Mouse (Mus musculus): ENCODE results near the gene Supt20. TPM values are rescaled to one million over a fixed set of nuclear protein-coding genes. Genes with fewer than 3 reads are reported as not detected.
A peak's percentile ranks its signal among the peaks of the same experiment; 100 is the strongest.

Gene Supt20
- total RNA-seq (2014; fragmentation: Nextera tagmentation) (107 and 111 TPM in 2 replicates), total RNA-seq (2017) (53.4 and 83.3 TPM in 2 replicates)

- peak; percentile 98 for ATAC-seq (replicated peaks; ENCODE audit: low FRiP score, low TSS enrichment, poor library complexity, severe bottlenecking)
These were observed at the start of gene Supt20 for GRCm38 (mm10) chr3:54692202-54693055. Gene Supt20 (plus strand): TSS chr3:54692807.

DNA sequence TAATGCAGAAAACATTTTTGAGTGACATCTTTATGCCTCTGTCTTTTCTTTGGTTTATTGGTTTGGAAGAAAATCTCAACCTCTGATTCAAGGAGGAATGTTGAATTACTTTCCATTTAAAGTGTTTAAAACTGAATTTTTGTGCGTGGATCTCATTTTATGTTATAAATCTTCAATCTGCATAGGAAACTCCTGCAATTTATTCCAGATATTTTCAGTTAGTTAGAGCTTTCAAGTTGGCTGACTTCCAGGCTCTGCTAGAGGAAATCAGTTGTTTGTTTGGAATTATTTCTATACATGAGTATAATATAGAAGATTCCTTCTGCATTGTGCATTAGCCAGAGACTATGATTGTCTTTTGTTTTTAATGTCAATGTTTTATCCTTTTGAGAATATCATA is 49.8 kb upstream of the Supt20 start:
- ATAC-seq (replicated peaks; ENCODE audit: low FRiP score, low TSS enrichment, poor library complexity, severe bottlenecking) = no peak

DNA sequence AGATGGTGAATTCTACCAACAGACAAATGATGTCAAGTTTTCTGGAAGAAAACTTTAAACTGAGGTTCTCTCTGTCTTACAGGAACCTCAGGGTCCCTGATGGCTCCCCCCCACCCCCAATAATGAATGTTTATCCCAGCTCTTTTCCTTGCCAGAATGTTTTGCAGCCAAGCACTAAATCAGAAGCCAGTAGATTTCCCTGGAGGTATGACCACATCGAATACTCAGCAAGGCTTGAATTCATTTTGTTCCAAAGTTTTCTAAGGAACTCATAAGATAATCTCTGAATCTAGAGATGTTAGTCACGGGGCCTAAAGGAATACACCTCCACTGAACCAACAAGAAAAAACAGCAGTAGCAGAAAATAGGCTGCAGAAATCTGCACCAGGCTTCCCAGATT is 45.0 kb upstream of the Supt20 start:
- no peak for ATAC-seq (replicated peaks; ENCODE audit: low FRiP score, low TSS enrichment, poor library complexity, severe bottlenecking)

GRCm38 (mm10) chr3:54651576-54651975 is 41.0 kb upstream of the Supt20 start:
- ATAC-seq (replicated peaks; ENCODE audit: low FRiP score, low TSS enrichment, poor library complexity, severe bottlenecking) = no peak

DNA sequence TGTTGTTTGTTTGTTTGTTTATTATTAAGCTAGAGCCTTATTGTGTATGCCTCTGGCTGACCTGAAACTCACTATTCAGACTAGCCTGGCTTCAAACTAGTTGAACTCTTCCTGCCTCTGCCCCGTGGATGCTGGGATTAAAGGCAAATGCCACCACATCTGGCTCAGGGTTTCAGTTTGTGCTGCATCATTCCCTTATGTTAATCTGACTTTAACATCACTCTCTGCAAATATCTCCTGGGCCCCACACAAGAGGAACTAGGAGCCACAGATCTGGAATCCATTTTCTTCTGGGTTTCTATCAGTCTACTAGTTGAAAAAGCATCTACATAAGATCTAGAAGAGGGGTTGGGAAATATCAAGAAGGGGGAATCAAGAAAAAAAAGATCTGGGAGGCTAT is 38.4 kb upstream of the Supt20 start:
- ATAC-seq (replicated peaks; ENCODE audit: low FRiP score, low TSS enrichment, poor library complexity, severe bottlenecking) = no peak

GRCm38 (mm10) chr3:54657090-54657489 is 35.5 kb upstream of the Supt20 start:
- ATAC-seq (replicated peaks; ENCODE audit: low FRiP score, low TSS enrichment, poor library complexity, severe bottlenecking) = no peak

DNA sequence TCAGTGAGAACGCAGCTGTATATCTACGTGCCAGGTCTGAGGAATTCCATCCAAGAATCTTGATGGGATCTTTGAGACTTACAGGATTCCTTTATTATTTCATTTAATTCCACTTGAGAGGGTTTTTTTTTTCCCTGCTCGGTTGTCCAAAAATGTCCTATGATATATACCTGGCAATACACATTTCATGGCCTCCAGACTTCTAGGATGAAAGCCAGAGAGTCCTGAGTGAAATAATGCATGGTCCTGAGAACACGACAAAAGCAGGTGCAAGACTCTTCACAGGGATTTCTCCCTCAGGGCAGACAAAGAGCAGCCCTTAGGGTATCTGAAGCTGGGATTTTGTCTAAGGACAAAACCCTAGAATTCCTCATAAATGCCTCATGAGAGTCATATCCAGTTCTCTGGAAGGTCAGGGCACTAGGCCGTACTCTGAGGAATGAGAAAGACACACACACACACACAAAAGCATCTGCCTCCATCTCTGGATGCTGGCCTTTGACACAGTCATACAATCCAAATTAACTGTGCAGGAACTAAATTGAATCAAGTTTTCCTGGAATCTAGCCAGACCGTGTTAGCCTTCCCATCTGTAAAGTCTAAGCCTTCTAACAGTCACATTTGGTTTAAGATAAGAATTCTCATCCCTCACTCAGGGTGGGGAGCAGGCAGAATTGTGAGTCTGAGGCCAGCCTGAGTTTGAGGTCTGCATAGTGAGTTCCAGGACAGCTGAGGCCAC is 34.5 kb upstream of the Supt20 start:
- ATAC-seq (replicated peaks; ENCODE audit: low FRiP score, low TSS enrichment, poor library complexity, severe bottlenecking) = no peak

DNA sequence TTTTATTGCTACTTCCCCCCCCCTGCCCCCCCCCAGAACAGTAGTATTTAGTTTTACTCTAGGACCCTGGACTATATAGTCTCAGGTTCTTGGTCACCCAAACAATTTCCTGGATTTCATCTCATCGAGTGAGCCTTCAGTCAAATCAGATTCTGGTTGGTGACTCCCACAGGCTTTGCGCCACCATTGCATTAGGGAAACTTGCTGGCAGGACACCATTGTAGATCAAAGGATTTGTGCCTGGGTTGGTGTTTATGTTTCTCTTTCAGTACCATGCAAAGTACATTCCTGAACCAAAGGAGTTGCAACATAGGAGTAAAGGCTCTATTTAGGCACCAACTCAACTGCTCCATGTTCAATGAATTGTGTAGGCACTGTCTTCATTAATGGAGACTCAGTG is 32.9 kb upstream of the Supt20 start:
- no peak for ATAC-seq (replicated peaks; ENCODE audit: low FRiP score, low TSS enrichment, poor library complexity, severe bottlenecking)

- ATAC-seq (replicated peaks; ENCODE audit: low FRiP score, low TSS enrichment, poor library complexity, severe bottlenecking) = no peak
These were observed 30.2 kb upstream of the Supt20 start for GRCm38 (mm10) chr3:54662411-54662810.

- ATAC-seq (replicated peaks; ENCODE audit: low FRiP score, low TSS enrichment, poor library complexity, severe bottlenecking) = no peak
These were observed 24.5 kb upstream of the Supt20 start for GRCm38 (mm10) chr3:54668141-54668540.

- no peak for ATAC-seq (replicated peaks; ENCODE audit: low FRiP score, low TSS enrichment, poor library complexity, severe bottlenecking)
These were observed 23.9 kb upstream of the Supt20 start for GRCm38 (mm10) chr3:54668722-54669121.

DNA sequence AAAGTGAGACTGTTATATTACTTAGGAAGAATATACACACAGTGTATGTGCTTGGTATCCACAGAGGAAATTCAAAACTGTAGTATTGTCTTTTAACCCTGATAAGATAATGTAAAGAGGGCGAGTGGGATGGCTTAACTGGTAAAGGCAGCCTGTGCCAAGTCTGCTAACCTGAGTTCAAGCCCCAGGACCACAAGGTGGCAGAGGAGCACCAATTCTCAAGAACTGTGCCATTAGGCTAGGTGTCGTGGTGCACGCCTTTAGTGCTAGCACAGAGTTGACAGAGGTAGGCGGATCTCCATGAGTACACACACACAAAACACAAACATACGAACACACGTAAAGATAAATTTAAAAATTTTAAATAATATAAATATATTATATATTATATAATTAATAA is 23.0 kb upstream of the Supt20 start:
- peak; percentile 89 for ATAC-seq (replicated peaks; ENCODE audit: low FRiP score, low TSS enrichment, poor library complexity, severe bottlenecking)

DNA sequence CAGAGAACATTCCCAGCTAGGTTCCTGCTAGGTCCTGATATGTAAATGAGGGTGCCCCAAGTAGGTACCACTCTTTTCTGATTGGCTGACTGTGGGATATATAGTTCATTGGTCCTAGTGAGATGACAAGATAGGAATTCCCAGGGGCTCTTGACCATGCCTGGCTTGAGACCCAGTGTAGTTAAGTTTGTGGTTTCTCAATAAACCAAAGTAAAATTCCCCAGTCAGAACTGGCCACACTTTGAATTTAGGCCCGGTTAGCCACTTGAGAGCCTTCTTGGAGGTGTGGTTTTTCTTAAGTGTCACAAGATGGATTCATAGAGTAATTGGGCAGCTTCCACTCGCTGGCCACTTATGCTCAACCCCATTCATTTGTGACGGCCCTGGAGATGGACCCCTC is 20.5 kb upstream of the Supt20 start:
- no peak for ATAC-seq (replicated peaks; ENCODE audit: low FRiP score, low TSS enrichment, poor library complexity, severe bottlenecking)

DNA sequence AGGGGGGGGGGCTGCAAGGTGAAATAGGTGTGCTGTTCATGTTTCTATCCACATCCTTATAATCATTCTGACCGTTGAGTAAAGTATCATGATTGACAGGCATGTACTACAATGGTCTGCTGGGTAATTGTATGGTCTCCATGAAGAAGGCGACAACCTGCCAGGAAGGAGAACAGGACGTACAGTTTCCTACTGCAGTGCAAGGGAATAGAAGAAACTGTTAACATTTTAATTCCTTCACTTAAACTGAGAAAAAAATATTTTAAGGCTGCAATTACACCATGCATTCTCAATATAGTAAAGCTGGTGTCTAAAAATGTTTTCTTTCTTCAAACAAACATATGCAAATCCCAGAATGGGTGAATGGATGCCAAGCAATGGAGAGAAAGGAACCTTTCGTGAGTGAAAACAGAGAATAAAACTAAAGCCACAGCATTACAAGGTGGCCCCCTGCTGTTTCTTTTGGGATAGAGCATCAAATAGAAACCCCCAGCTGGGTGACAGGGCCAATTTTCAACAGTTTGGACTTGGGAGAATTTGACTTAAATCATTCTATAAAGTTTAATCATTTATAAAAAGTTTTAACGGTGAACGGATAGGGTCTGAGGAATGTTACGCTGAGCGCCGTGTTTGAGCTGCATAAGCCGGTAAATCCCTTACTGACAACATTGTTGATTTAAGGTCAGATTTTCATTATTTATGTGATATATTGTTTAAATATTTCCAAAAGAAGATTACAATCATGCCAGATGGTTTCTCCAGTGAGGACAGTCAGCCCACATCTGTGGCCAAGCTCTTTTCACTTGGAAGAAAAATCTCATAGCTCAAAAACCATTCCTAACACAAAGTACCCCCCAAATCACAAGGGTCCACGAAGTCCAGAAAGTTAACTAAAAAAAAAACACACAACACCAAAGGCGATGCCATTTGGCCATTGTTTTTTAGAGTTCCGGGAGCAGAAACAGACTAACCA is 19.8 kb upstream of the Supt20 start:
- ATAC-seq (replicated peaks; ENCODE audit: low FRiP score, low TSS enrichment, poor library complexity, severe bottlenecking) = peak; percentile 56; the same call in 1 of the 2 replicates

DNA sequence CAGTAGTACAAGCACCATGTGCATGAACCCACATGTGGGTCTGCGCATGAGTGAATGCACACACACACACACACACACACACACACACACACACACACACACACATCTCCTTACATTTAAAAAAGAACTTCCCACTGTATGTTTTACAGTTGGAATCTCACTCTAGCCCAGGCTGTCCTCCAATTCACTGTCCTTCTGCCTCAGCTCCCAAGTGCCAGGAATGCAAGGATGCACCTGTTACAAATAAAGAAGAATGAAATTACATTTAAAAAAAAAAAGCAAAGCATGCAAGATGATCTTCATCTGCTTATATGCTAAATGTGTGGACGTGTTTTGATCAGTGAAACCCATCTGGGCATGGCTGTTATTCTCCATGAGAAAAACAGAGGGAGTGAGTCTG is 15.8 kb upstream of the Supt20 start:
- ATAC-seq (replicated peaks; ENCODE audit: low FRiP score, low TSS enrichment, poor library complexity, severe bottlenecking) = no peak

- ATAC-seq (replicated peaks; ENCODE audit: low FRiP score, low TSS enrichment, poor library complexity, severe bottlenecking) = no peak
These were observed 11.1 kb upstream of the Supt20 start for GRCm38 (mm10) chr3:54681310-54682204.

DNA sequence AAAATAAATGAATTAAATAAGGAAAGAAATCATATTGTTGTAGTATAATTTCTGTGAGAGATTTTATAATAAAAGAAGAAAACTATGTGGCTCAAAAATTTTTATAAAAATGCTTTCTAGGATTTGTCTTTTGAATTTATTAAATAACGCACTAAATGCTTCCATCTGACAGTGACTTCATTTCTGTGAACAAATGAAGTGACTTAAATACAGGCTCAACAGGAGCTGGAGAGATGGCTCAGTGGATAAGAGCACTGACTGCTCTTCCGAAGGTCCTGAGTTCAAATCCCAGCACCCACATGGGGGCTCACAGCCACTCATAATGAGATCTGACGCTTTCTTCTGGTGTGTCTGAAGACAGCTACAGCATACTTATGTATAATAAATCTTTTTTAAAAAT is 7.4 kb upstream of the Supt20 start:
- no peak for ATAC-seq (replicated peaks; ENCODE audit: low FRiP score, low TSS enrichment, poor library complexity, severe bottlenecking)

DNA sequence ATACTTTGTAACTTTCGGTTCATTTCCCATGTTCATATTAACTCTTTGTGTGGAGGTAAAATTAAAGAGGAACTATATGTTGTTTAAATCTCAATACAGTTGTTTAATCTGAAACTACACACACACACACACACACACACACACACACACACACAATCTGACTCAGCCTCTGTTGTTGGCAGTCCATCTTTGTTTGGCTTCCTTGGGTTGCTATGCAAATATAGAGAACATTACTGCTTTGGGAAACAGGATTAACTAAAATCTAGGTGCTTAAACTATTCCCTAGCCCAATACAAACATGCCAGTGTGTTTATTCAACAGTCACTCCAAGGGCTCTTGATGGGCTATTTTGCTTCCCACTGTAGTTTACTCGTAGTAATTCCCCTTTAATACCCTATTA is 5.4 kb upstream of the Supt20 start:
- no peak for ATAC-seq (replicated peaks; ENCODE audit: low FRiP score, low TSS enrichment, poor library complexity, severe bottlenecking)

GRCm38 (mm10) chr3:54689091-54689490 is 3.5 kb upstream of the Supt20 start:
- no peak for ATAC-seq (replicated peaks; ENCODE audit: low FRiP score, low TSS enrichment, poor library complexity, severe bottlenecking)
